Mouse (Mus musculus) bone marrow, adult 2 months (tissue): ENCODE measurements around the gene Patl2.

Experiments used
- CTCF ChIP-seq: fragments of 200-500 bp; IDR thresholded peaks from 2 replicates; pipeline ENCODE4 v1.5.1; 2011; ENCODE audit warnings: low read length, control low read depth; ENCODE audit not compliant: control insufficient read depth, insufficient read depth
- POLR2A ChIP-seq: fragments of 200-500 bp; IDR thresholded peaks from 2 replicates; pipeline ENCODE4 v1.6.1; 2011; ENCODE audit warnings: low read depth, mild to moderate bottlenecking, control low read depth, low read length, borderline replicate concordance; ENCODE audit not compliant: control insufficient read depth

- TF ChIP-seq CTCF (no peak), POLR2A (no peak)
These were observed 47.4 kb upstream of the Patl2 start for GRCm38 (mm10) chr2:122233341-122233740.
